Mouse (Mus musculus): Measurements from ENCODE around the gene Bpifa6. TPM values are rescaled to one million over a fixed set of nuclear protein-coding genes. Genes with fewer than 3 reads are reported as not detected.

Gene Bpifa6
- total RNA-seq (2018; cell fraction: chromatin; rRNA removed), result not detected
- total RNA-seq (2018; cell fraction: cytosol; rRNA removed), result not detected
- total RNA-seq (2018; cell fraction: nucleus; rRNA removed), result not detected
- not detected in 3 replicates for polyA plus RNA-seq (2018)

DNA sequence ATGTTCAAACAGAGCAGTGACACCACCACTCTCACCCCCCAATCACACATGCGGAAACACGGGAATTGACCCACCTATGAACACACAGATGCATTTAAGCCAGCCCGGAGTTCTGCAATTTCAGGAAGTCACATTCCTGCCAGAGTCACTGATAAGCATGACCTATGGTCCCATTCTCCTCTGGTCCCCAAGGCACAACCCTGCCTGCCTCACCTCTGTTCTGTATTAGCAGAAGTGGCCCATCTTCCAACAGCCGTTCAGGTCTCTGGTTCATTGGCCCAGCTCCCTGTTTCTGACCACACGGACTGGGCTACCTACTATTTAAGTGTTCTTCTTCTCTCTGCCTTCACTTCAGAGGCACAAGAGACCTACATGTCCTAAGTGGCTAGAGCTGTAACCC, at the start of gene Bpifa6:
Bpifa6 (plus strand) TSS at position 364 of the 400 bp plus-strand sequence.
- Histone ChIP-seq H3K4me3 (ENCODE audit: inconsistent target) (no peak within 1 kb of the TSS), H3K36me3 (ENCODE audit: inconsistent target) (no peaks in the 10 kb centered on the region), H3K27ac (no peak within 1 kb of the TSS), H3K79me2 (ENCODE audit: inconsistent target) (no peaks in the 10 kb centered on the region)
- 69% methylated on average over 5 of the region's 5 CpGs for WGBS (ENCODE audit: missing documents)

DNA sequence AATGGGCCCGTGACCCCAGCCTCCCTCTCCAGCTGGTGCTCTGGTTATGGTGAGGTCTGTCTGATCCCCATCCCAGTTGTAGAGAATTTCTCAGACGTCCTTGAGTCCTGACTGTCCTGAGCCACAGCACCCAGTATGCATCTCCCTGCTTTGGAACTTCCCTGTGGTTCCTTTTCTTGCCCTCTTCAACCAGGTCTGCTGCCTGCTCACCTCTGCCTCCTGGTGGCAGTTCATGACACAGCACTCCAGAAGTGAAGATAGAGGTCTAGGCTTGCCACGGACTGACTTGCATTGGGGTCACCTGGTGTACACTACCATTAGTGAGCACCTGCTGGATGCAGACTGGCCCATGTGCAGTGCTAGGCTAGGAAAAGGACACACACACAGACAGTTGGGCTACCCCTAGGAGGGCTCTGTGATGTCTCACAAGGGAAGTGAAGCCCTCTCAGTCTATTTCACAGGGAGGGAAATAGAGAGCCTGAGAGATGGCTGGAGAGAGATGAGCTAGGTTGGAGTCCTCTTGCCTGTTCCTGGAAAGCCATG, 44.8 kb upstream of the Bpifa6 start:
- Histone ChIP-seq H3K36me3 (ENCODE audit: inconsistent target) (no peaks in the 10 kb centered on the region), H3K27ac (no peak overlapping the region), H3K4me3 (ENCODE audit: inconsistent target) (no peak overlapping the region), H3K79me2 (ENCODE audit: inconsistent target) (no peaks in the 10 kb centered on the region)
- WGBS (ENCODE audit: missing documents), result 41% methylated on average over 3 of the region's 3 CpGs

DNA sequence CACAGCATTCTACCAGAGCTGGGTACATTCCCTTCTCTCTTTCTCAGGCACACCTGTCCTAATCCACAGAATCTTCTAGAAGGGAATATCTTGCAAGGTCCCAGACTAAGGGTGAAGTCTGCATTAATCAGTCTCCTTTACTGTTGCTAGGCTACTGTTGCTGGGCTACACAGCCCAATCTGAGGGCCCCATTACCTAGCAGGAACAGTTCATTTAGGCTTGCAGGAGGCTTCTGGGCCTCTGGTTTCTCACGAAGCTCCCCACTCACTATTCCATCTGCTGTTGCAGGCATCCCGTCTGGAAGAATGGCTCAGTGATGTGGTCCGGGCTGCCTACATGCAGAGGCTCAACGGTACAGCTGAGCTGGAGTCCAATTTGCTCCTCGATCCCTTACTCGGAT, 43.6 kb upstream of the Bpifa6 start:
- Histone ChIP-seq H3K79me2 (ENCODE audit: inconsistent target) (no peaks in the 10 kb centered on the region), H3K4me3 (ENCODE audit: inconsistent target) (no peak overlapping the region), H3K27ac (no peak overlapping the region), H3K36me3 (ENCODE audit: inconsistent target) (no peaks in the 10 kb centered on the region)
- 89% methylated on average over 6 of the region's 6 CpGs for WGBS (ENCODE audit: missing documents)

DNA sequence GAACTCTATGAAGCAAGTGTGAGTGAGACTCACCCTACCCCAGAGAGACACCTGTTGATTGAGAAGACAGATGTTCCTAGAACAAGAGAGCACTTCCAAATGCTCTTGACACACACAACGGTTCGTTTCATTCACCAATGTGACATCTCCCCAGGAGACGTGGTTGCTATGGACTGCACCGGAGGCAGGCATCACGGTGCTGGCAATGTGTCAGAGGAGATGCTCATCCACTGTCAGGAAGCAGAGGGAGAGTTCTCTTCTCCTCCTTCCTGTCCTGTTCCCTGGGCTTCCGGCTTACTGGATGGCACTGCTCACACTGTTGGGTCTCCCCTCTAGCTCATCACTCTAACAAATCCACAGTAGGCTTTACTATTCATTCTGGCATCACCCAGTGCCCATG, 41.4 kb upstream of the Bpifa6 start:
- Histone ChIP-seq H3K79me2 (ENCODE audit: inconsistent target) (no peaks in the 10 kb centered on the region), H3K36me3 (ENCODE audit: inconsistent target) (no peaks in the 10 kb centered on the region), H3K4me3 (ENCODE audit: inconsistent target) (no peak overlapping the region), H3K27ac (no peak overlapping the region)
- WGBS (ENCODE audit: missing documents), result 86% methylated on average over 6 of the region's 6 CpGs

DNA sequence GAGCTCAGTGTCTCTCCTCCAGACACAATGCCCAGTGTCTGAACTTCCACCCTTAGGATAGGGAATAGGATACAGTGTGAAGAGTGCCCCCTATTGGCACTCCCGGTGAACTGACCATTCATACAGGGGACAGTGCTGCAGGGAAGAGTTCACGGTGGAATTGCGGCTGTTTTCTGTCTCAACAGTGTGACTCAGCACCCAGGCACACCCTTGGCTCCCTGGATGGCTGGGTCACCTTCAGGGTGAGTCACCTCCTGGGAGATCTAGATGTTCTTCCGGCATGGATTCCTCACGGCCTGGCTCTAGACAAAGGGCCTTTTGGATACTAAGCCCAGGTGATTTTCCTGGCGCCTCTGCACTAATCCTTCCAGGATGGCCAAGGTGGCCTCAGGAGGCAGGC, 39.4 kb upstream of the Bpifa6 start:
- no peak overlapping the region for H3K4me3 ChIP-seq (ENCODE audit: inconsistent target)
- H3K79me2 ChIP-seq (ENCODE audit: inconsistent target), result no peaks in the 10 kb centered on the region
- WGBS (ENCODE audit: missing documents), result 86% methylated on average over 6 of the region's 6 CpGs
- H3K36me3 ChIP-seq (ENCODE audit: inconsistent target), result no peaks in the 10 kb centered on the region
- H3K27ac ChIP-seq, result no peak overlapping the region

DNA sequence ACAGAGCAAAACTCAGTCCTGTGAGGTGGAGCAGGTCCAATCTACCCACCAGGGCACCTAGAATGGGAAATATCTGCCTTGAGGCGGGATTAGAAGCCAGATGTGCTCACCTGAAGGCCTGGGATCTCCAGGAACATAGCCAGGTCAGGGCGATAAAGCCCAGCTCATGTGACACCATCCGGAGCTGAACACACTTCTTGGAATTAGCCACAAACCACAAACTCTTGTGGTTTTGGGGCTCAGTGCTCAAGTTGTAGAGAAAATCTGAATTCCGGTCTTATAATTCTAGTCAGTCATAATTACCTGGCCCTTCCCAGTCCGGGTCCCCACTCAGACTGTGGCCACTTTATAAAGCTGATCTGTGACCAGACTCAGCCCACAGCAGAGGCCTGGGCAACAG, 36.9 kb upstream of the Bpifa6 start, which contains the start of gene Bpifb4:
Bpifb4 (plus strand) TSS at position 370 of the 400 bp plus-strand sequence.
- Histone ChIP-seq H3K36me3 (ENCODE audit: inconsistent target) (no peaks in the 10 kb centered on the region), H3K79me2 (ENCODE audit: inconsistent target) (no peaks in the 10 kb centered on the region), H3K27ac (no peak within 1 kb of the TSS), H3K4me3 (ENCODE audit: inconsistent target) (no peak within 1 kb of the TSS)
- WGBS (ENCODE audit: missing documents), result 3% methylated on average over 5 of the region's 5 CpGs

DNA sequence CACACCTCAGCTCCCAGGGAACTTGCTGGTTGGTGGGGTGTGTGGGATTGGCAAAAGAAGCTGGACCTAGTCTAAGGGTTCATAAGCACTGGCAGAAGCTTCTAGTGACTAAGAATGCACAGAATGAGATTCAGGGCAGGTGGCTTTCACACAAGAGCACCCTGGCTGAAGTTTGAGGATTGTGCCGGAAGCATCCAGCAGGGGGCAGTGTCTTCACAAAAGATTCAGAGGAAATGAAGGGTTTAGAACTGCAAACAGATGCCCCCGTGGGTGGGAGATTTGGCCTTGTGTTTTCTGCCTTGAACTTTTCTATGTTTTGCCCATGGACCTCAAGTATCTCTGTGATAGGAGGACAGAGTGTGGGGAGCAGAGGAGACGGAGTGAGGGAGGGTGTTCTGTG, 31.2 kb upstream of the Bpifa6 start:
- WGBS (ENCODE audit: missing documents), result 29% methylated on average over 3 of the region's 3 CpGs
- Histone ChIP-seq H3K27ac (no peak overlapping the region), H3K79me2 (ENCODE audit: inconsistent target) (no peaks in the 10 kb centered on the region)

DNA sequence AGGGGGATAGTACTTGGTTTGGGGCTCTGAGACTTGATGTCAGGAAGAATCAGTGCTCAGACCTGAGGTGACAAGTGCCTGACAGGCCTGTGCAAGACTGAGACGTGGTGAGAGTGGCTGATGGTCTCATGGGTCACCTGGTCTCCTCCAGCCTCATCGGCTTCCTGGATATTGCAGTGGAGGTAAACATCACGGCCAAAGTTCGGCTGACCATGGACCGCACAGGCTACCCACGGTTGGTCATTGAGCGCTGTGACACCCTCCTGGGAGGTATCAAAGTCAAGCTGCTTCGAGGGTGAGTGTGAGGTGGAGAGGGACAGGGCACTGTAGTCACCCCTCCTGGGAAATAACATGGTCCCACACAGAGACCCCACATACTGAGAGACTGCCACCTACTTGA, 30.2 kb upstream of the Bpifa6 start:
- no peaks in the 10 kb centered on the region for H3K79me2 ChIP-seq (ENCODE audit: inconsistent target)
- H3K36me3 ChIP-seq (ENCODE audit: inconsistent target), result no peaks in the 10 kb centered on the region
- WGBS (ENCODE audit: missing documents), result 71% methylated on average over 8 of the region's 8 CpGs
- H3K4me3 ChIP-seq (ENCODE audit: inconsistent target), result no peak overlapping the region
- no peak overlapping the region for H3K27ac ChIP-seq

More for the DNA sequence above, 31.2 kb upstream of the Bpifa6 start:
- Histone ChIP-seq H3K4me3 (ENCODE audit: inconsistent target) (no peak overlapping the region), H3K36me3 (ENCODE audit: inconsistent target) (no peaks in the 10 kb centered on the region)

DNA sequence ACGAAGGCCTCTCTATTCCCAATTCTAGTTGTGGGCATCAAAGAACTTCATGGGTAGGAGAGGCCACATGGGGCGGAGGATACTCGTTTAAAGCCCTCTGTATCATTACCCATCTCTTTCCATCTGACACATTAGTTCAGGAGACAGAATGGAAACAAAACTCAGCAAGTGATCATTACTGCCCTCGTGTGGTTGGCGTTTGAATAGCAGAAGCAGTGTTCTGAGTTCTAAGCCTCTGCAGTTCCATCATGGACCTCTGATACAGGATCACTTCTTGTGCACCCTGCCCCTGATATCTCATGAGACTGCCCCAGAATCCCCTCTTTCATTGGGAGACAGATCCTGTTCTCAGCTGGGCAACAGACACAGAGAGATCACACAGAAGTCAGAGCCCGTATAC, 21.8 kb upstream of the Bpifa6 start:
- H3K27ac ChIP-seq, result no peak overlapping the region
- no peaks in the 10 kb centered on the region for H3K36me3 ChIP-seq (ENCODE audit: inconsistent target)
- no peaks in the 10 kb centered on the region for H3K79me2 ChIP-seq (ENCODE audit: inconsistent target)
- WGBS (ENCODE audit: missing documents), result 33% methylated on average over 6 of the region's 6 CpGs
- H3K4me3 ChIP-seq (ENCODE audit: inconsistent target), result no peak overlapping the region

DNA sequence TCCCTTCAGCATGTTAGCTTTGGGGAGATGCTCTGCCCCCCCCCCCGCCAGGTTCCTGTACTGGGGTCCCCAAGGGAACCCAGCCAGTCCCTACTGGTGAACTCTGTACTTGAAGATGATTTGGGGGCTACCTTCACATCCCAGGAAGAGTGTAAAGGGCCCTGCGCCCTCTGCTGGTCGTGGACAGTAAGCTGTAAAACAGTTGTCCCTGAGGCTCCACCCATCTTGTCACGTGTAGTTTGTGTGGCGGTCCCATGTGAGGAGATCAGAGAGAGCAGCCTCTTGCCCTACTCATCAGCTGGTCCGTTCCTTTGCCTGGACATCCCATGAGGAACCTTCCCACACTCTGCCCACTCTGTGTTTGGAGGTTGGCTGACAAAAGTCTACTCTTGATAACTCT, 20.9 kb upstream of the Bpifa6 start:
- no peak overlapping the region for H3K4me3 ChIP-seq (ENCODE audit: inconsistent target)
- whole genome bisulfite sequencing (ENCODE audit: missing documents), result 5% methylated on average over 6 of the region's 6 CpGs
- no peak overlapping the region for H3K27ac ChIP-seq

DNA sequence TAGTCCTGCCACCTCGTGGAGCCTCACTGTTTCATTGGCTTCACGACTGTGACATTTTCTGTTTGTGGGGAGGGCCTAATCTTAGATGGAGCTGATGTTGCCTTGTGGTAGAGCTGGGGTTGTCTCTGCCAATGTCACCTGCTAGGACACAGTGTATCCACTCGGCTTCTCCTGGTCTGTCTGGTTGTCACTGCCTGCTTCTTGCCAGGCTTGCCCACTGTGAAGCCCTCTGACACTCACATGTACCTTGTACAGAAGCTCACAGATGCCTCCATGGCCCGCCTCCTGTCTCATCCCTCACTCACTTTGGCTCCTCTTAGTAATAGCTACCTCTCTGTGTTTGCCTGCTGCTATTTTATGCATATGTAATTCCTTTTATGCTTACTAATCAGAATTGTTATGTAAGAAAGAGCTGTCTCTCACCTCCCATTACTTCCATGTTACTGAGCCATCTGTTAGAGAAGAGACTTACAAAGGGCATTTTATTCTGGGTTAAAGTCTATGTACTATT, 11.9 kb upstream of the Bpifa6 start:
- WGBS (ENCODE audit: missing documents), result 71% methylated on average over 4 of the region's 4 CpGs
- Histone ChIP-seq H3K79me2 (ENCODE audit: inconsistent target) (no peaks in the 10 kb centered on the region), H3K36me3 (ENCODE audit: inconsistent target) (no peaks in the 10 kb centered on the region), H3K4me3 (ENCODE audit: inconsistent target) (no peak overlapping the region), H3K27ac (no peak overlapping the region)

More for the DNA sequence above, 20.9 kb upstream of the Bpifa6 start:
- H3K36me3 ChIP-seq (ENCODE audit: inconsistent target), result no peaks in the 10 kb centered on the region
- H3K79me2 ChIP-seq (ENCODE audit: inconsistent target), result no peaks in the 10 kb centered on the region

DNA sequence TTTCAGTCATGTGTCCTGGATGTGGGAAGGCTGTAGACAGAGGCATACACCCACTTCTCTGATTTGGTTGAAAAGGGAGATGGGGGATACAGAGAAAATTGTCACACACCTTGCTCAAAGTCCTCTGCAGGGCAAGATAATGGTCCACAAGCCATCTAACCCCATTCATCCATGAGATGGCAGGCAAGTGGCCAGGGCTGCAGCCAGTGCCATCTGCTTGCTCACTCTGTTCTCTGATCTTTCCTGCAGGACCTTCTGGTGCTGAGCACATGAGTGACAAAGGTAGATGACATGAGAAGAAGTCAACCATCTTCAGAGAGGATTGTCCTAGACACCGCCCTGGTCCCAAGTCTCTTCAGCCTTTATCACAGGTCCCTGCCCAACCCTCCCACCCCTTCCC, 11.4 kb upstream of the Bpifa6 start:
- Histone ChIP-seq H3K79me2 (ENCODE audit: inconsistent target) (no peaks in the 10 kb centered on the region), H3K4me3 (ENCODE audit: inconsistent target) (no peak overlapping the region), H3K27ac (no peak overlapping the region), H3K36me3 (ENCODE audit: inconsistent target) (no peaks in the 10 kb centered on the region)
- WGBS (ENCODE audit: missing documents), result 91% methylated on average over 1 of the region's 1 CpGs

DNA sequence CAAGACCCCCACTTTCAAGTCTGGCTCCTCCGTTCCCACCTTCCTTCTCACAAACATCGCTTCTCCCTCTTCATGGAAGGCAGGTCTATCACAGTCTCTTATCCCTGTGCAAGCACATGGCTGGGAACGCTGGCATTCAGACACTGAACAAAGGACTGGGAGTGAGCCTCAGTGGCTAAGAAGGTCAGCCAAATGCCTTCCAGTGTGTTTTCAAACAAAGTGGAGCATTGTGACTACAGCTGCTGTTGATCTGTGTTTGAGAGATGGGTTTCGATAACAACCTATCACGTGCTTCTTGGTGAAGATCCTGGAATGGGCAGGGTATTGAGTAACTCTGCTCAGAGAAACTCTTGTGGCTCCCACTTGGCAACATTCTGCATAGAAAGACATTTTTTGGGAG, 4.5 kb upstream of the Bpifa6 start:
- Histone ChIP-seq H3K4me3 (ENCODE audit: inconsistent target) (no peak overlapping the region), H3K36me3 (ENCODE audit: inconsistent target) (no peaks in the 10 kb centered on the region), H3K79me2 (ENCODE audit: inconsistent target) (no peaks in the 10 kb centered on the region), H3K27ac (no peak overlapping the region)
- 87% methylated on average over 5 of the region's 5 CpGs for WGBS (ENCODE audit: missing documents)

DNA sequence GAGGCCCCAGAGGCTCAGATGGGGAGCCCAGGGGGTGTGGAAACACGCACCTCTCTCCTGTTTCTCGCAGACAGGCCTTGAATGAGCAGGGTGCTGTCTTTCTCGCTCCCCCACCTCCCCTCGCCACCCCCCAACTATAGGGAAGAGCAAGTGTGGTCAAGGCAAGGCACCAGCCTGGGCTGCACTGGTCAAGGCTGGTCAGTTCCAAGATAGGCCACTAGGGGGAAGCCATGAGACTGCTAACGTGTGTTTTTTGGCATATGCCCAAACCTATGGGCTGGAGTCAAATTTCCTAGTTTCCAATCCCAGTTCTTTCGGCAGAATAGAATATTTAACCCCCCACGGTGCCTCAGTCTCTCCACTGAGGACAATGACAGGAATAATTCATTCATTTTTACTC, 21.0 kb downstream of the Bpifa6 start:
- Histone ChIP-seq H3K79me2 (ENCODE audit: inconsistent target) (no peaks in the 10 kb centered on the region), H3K27ac (no peak overlapping the region), H3K4me3 (ENCODE audit: inconsistent target) (no peak overlapping the region), H3K36me3 (ENCODE audit: inconsistent target) (no peaks in the 10 kb centered on the region)
- WGBS (ENCODE audit: missing documents), result 7% methylated on average over 7 of the region's 7 CpGs

DNA sequence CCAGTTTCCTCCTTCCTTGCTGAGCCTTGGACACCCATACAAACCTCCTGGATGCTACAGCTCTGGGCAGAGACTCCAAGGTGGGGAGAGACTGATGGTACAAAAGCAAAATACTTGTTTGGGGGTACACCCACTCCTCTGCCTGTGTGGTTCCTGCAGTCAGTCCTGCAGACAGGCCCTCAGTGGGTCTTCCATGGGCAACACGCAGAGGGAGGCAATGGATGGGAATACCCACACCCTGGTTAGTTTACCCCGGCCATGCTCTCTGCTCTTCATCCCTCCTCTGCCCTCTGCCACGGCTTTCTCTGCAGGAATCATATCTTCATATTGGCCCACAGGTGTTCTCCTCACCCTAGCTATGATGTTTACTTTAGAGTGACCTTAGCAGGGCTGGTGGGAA, 25.8 kb downstream of the Bpifa6 start:
- no peaks in the 10 kb centered on the region for H3K36me3 ChIP-seq (ENCODE audit: inconsistent target)
- no peak overlapping the region for H3K27ac ChIP-seq
- no peak overlapping the region for H3K4me3 ChIP-seq (ENCODE audit: inconsistent target)
- no peaks in the 10 kb centered on the region for H3K79me2 ChIP-seq (ENCODE audit: inconsistent target)
- 69% methylated on average over 3 of the region's 3 CpGs for WGBS (ENCODE audit: missing documents)

DNA sequence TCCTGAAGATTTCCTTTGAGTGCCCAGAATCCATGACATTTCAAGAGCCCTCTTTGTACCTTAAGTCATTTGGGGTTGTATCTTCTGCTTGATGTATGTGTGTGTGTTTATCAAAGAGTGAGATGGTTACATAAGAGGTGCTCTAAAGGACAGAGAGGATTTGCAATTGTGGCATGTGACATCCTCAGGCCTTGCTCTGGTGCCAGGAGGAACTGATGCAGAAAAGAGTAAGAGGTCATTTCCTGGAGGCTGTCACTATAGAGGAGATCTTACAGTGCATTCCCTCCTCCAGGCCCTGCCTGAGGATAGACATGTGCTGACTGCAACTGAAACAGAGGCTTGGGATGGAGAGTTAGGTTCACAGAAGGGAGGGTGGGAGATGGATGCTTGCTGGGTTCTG, 26.3 kb downstream of the Bpifa6 start:
- no peak overlapping the region for H3K4me3 ChIP-seq (ENCODE audit: inconsistent target)
- no peaks in the 10 kb centered on the region for H3K36me3 ChIP-seq (ENCODE audit: inconsistent target)
- H3K27ac ChIP-seq, result no peak overlapping the region
- H3K79me2 ChIP-seq (ENCODE audit: inconsistent target), result no peaks in the 10 kb centered on the region

All from macrophage (primary cell).